Mouse (Mus musculus) embryonic facial prominence, embryonic 15.5 days (tissue): Measurements from ENCODE around the gene Rbm12b1. TPM values are rescaled to one million over a fixed set of nuclear protein-coding genes. Genes with fewer than 3 reads are reported as not detected.
A peak's percentile ranks its signal among the peaks of the same experiment; 100 is the strongest.
"Not testable (repeated sequence)": the region's sequence is repeated elsewhere in the genome, so short reads cannot be mapped to it uniquely, and the experiment has no call there.

ENCODE experiments used
- ATAC-seq: fragments of 200-750 bp; cut with Nextera tagmentation; 2 replicates; pipeline ENCODE4 v1.8.0; 2017; ENCODE audit warnings: low read depth, moderate TSS enrichment; ENCODE audit not compliant: insufficient number of reproducible peaks, low FRiP score, low TSS enrichment
- H3K27ac ChIP-seq: fragments of 300-500 bp; sonication (generic); replicated peaks from 2 replicates; pipeline ENCODE4 v1.5.1; 2015; ENCODE audit warnings: mild to moderate bottlenecking, inconsistent platforms
- H3K27me3 ChIP-seq: fragments of 300-500 bp; sonication (generic); 2 replicates; pipeline ENCODE4 v1.6.1; 2015; ENCODE audit warnings: inconsistent platforms
- H3K36me3 ChIP-seq: fragments of 300-500 bp; sonication (generic); 2 replicates; pipeline ENCODE4 v1.6.1; 2015; ENCODE audit warnings: mild to moderate bottlenecking, inconsistent platforms
- H3K4me1 ChIP-seq: fragments of 300-500 bp; sonication (generic); 2 replicates; pipeline ENCODE4 v1.6.1; 2015; ENCODE audit warnings: inconsistent platforms
- H3K4me2 ChIP-seq: fragments of 300-500 bp; sonication (generic); replicated peaks from 2 replicates; pipeline ENCODE4 v1.6.1; 2015; ENCODE audit warnings: mild to moderate bottlenecking, inconsistent platforms
- H3K4me3 ChIP-seq: fragments of 300-500 bp; sonication (generic); replicated peaks from 2 replicates; pipeline ENCODE4 v1.5.1; 2015; ENCODE audit warnings: mild to moderate bottlenecking, inconsistent platforms
- H3K9ac ChIP-seq: fragments of 300-500 bp; sonication (generic); 2 replicates; pipeline ENCODE4 v1.6.1; 2015; ENCODE audit warnings: inconsistent platforms
- H3K9me3 ChIP-seq: fragments of 300-500 bp; sonication (generic); replicated peaks from 2 replicates; pipeline ENCODE4 v1.6.1; 2016; ENCODE audit warnings: inconsistent platforms
- WGBS: fragments of 180-500 bp; shearing (Covaris S2); methylation state at CpG from one replicate; pipeline ENCODE4 v1.1.7; 2015; 5-methylcytosine and 5-hydroxymethylcytosine counted together
- polyA plus RNA-seq: library from polyadenylated mRNA; unstranded; fragments of >200 nt; fragmentation: Nextera tagmentation; extraction: Ambion mirVana; gene quantifications from 2 replicates; pipeline ENCODE4 v1.2.1, GENCODE M21; 2015

The Rbm12b1 gene
- 5.8 and 7.5 TPM in 2 replicates for polyA plus RNA-seq

DNA sequence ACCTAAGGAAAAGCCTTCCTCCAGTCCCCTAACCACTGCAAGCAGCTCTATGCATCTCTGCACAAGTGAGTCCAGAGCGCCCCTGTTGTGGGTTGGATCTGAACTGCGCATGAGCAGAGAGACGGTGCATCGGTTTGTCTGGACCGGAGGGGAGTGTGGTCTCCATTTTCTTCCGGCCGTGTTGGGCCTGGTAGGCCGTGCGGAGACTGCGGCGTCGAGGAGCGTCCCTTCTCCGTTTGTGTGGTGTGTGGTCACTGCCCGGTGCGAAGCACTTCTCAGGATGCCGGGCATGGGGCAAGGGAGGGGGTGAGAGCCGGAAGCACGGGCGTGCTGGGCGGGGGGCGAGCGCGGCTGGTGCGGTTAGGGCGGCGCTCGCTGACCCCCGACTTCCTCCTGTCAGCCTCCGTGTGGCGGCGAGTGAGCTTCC is at the start of gene Rbm12b1:
Rbm12b1 (plus strand) TSS at position 124 of the 427 bp plus-strand sequence.
- ATAC-seq = peak; percentile 96
- H3K27me3 ChIP-seq, H3K4me1 ChIP-seq, H3K9me3 ChIP-seq, H3K36me3 ChIP-seq: not testable (repeated sequence)
- WGBS = 4% methylated on average over 17 of the region's 32 CpGs
- 0 out of 2 replicates have a peak within 1 kb of the TSS, but pooled peaks have one; percentile 18 for H3K9ac ChIP-seq
- peak within 1 kb of the TSS; percentile 46 for H3K4me2 ChIP-seq
- peak within 1 kb of the TSS; percentile 60; the same call in 1 of the 2 replicates for H3K27ac ChIP-seq
- H3K4me3 ChIP-seq = peak within 1 kb of the TSS; percentile 46

DNA sequence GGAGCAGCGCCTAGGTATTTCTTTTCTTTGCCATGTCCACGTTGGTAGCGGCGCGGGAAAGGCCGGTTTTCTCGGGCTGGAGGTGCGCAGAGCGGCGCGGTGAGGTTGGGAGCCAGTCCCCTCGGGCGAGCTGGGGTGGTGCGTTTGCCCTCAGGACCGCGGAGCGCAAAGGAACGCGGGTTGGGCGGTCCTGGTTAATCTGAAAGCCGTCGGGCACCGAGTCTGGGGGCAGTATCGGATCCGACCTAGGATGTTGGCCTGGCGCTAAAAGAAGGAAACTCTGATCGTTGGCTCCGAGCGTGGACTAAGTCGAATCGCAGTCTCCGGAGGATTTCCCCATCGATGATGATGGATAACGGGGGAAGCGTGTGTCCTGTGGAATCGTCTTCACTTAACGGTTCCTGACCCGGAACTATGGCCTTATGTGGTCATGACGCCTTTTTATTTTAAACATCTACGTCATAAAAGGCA is 563 bp downstream of the Rbm12b1 start:
- Histone ChIP-seq H3K4me2 (peak overlapping the region; percentile 46), H3K9ac (0 out of 2 replicates have a peak overlapping the region, but pooled peaks have one; percentile 18), H3K4me3 (peak overlapping the region; percentile 46)
- not testable (repeated sequence) for H3K9me3 ChIP-seq, H3K36me3 ChIP-seq, H3K4me1 ChIP-seq, H3K27me3 ChIP-seq, H3K27ac ChIP-seq
- peak; percentile 70 for ATAC-seq
- WGBS = 11% methylated on average over 20 of the region's 40 CpGs

DNA sequence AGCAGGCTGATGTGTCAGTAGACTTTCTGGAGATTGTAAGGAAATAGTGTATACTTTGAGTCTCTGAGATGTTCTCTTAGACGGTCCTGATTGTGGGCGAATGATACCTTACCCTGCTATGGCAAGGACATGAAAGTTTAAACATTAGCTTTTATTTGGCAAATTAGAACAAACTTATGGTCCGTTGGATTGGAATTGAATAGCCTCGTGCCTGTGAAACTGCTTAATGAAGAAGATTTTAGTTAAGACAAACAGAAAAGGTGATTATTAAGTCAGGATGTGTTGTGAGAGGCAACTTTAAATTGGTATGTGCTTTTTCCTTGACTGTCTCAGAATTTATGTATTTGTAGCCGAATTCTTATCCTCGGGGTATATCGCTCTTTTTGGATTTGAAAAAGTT is 1.5 kb downstream of the Rbm12b1 start:
- not testable (repeated sequence) for H3K4me3 ChIP-seq, H3K27me3 ChIP-seq, H3K36me3 ChIP-seq, H3K9me3 ChIP-seq, H3K4me1 ChIP-seq, H3K27ac ChIP-seq, H3K4me2 ChIP-seq, H3K9ac ChIP-seq, ATAC-seq
- WGBS = 92% methylated on average over 7 of the region's 7 CpGs

DNA sequence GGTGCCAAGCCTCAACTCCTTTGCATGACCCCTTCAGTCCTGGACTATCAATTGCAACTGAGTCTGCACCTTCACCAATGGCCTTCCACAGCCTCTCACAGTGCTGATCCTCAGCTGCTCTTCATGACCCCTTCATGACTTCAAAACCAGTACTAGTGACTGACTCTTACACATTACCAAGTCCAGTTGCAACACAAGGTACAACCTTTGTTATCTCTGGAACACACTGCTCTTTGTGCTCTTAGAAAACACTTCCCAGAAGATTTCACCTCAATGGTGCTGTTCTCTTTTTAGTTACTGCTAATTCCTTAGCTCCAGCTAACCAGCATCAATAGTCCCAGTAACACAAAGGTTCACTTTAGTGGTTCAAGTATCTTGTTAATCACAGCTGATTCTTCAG is 7.6 kb downstream of the Rbm12b1 start:
- Histone ChIP-seq H3K9ac (no peak overlapping the region), H3K36me3 (peaks cover 26% of the 10 kb centered on the region), H3K4me1 (no peaks in the 10 kb centered on the region), H3K4me3 (no peak overlapping the region), H3K9me3 (peaks cover 3% of the 10 kb centered on the region; the same call in 1 of the 2 replicates), H3K27me3 (no peaks in the 10 kb centered on the region), H3K27ac (no peak overlapping the region), H3K4me2 (no peak overlapping the region)
- ATAC-seq = no peak

DNA sequence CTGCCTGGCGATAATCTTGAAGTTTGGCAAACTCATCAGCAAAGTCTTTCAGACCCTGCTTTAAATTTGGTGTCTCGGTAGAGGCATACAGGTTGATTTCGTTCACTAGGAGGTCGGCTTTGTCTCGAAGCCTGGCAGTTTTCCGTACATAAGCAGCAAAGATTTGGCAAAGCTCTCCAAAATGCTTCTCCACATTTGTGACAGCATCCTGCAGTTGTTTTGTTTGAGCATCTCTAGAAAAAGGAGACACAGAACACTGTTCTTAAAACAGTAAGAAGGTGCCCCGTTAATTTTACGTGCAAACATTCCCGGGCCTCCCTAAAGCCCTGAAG is 30.9 kb downstream of the Rbm12b1 start:
- Histone ChIP-seq H3K27me3 (no peaks in the 10 kb centered on the region), H3K4me3 (peak overlapping the region; percentile 80), H3K27ac (peak overlapping the region; percentile 90), H3K4me1 (peaks cover 7% of the 10 kb centered on the region), H3K36me3 (peaks cover 17% of the 10 kb centered on the region), H3K9me3 (no peaks in the 10 kb centered on the region), H3K4me2 (peak overlapping the region; percentile 59), H3K9ac (peak overlapping the region; percentile 63)
- WGBS = 11% methylated on average over 9 of the region's 9 CpGs
- no peak for ATAC-seq

DNA sequence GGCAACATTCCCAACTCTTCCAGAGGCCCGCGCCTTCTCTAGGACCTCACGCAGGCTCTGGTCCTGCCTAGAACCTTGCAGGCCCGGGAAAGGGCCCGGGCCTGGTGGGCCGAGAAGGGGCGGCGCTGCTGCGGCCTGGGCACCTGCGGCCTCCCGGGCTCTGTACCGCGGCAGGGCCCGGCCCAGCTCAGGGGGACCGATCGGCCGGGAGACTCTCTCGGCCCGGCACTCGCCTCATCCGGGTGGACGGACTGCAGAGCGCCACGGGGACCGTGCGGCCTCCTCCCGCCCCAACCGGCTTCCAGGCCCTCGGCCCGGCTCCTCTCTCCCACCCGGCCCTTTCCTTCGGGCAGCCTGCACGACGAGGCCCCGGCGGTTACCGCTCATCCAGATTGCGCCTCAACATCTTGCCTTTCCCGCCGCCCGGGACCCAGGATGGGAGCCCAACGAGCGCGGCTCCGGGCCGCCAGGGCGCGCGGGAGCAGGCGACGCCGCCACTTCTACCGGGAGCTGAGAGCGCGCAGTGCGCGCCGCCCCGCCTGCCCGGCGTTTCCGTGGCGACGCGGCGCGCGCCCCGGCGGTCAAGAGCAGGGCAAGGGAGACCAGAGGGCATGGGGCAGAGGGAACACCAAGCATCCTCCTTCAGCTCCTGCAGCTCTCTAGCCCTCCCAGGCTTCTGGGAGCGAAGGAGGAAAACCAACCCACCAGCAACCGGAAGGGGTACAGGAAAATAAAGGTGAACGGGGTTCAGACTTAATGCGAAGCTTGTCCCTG is 31.4 kb downstream of the Rbm12b1 start, which contains the start of gene Fam92a:
Fam92a (minus strand) TSS at position 698 of the 774 bp plus-strand sequence.
- Histone ChIP-seq H3K9me3 (no peaks in the 10 kb centered on the region), H3K4me2 (peak within 1 kb of the TSS; percentile 59), H3K27me3 (no peaks in the 10 kb centered on the region), H3K4me3 (peak within 1 kb of the TSS; percentile 80), H3K27ac (peak within 1 kb of the TSS; percentile 90), H3K4me1 (peaks cover 7% of the 10 kb centered on the region), H3K9ac (peak within 1 kb of the TSS; percentile 63), H3K36me3 (peaks cover 12% of the 10 kb centered on the region)
- under 1% methylated on average over 74 of the region's 74 CpGs for WGBS
- ATAC-seq = peak; percentile 88

DNA sequence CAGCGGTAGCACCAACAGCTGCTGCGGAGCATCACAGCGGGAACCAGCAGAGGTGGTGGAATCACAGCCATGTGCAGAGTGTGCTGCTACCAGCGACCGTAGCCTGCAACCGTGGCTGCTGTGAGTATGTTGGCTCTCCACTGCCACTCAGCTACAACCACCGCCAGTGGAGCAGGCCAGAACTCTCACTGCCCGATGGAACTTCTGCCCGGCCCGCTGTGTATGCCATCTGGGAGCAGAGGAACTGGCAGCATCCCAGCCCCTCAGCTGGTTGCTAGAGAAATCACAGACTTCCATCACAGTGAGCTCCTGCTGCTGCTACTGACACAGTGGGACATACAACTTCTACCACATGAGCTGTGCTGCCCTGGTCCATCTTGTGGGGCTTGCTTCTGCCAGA is 38.9 kb downstream of the Rbm12b1 start:
- no peaks in the 10 kb centered on the region for H3K9me3 ChIP-seq
- WGBS = 78% methylated on average over 10 of the region's 10 CpGs
- ATAC-seq = no peak
- H3K9ac ChIP-seq = no peak overlapping the region
- no peaks in the 10 kb centered on the region for H3K4me1 ChIP-seq
- H3K27me3 ChIP-seq = no peaks in the 10 kb centered on the region
- H3K4me3 ChIP-seq = no peak overlapping the region
- H3K27ac ChIP-seq = no peak overlapping the region
- H3K36me3 ChIP-seq = no peaks in the 10 kb centered on the region
- no peak overlapping the region for H3K4me2 ChIP-seq

Other genes with a start within 250 kb of the Rbm12b1 start
- 0.28 and 0.29 TPM in 2 replicates for gene Gm10604, start 159.0 kb upstream of the Rbm12b1 start, polyA plus RNA-seq
- gene Rbm12b2, start 50.8 kb upstream of the Rbm12b1 start, polyA plus RNA-seq = 11.1 and 11.8 TPM in 2 replicates
- gene Fam92a, start 31.8 kb downstream of the Rbm12b1 start, polyA plus RNA-seq = 93.3 and 95.0 TPM in 2 replicates